24 mouse cellular contexts compared by ENCODE assay signal in genomic region chr2:125389796-125390195, GRCm38 (mm10).
"Had no signal": no experiment of that assay in that cellular context is flagged by ENCODE, and none has a peak within 500 bp of the region (broad histone marks: within the 10 kb centered on the region; RNA-seq: fewer than 3 reads in every experiment).

No protein-coding gene starts in this region.

- ATAC-seq: liver, embryonic 12.5 days; midbrain, embryonic 13.5 days; midbrain, embryonic 16.5 days had no signal

- H3K4me3 ChIP-seq: layer of hippocampus, adult 2 months; limb, embryonic 10.5 days; limb, embryonic 13.5 days; liver, embryonic 12.5 days; liver, embryonic 15.5 days; lung, embryonic 15.5 days; megakaryocyte, embryonic 14.5 days; midbrain, embryonic 10.5 days; midbrain, embryonic 13.5 days; myocyte; neural tube, embryonic 13.5 days; stomach, embryonic 15.5 days had no signal

- H3K9me3 ChIP-seq: limb, embryonic 10.5 days; limb, embryonic 13.5 days; liver, embryonic 12.5 days; liver, embryonic 15.5 days; lung, embryonic 15.5 days; megakaryocyte, embryonic 14.5 days; midbrain, embryonic 10.5 days; midbrain, embryonic 13.5 days; neural tube, embryonic 13.5 days; stomach, embryonic 15.5 days had no signal

- H3K27ac ChIP-seq: kidney, postnatal 0 days; layer of hippocampus, adult 2 months; limb, embryonic 10.5 days; limb, embryonic 13.5 days; liver, embryonic 12.5 days; liver, embryonic 15.5 days; lung, embryonic 15.5 days; midbrain, embryonic 10.5 days; midbrain, embryonic 13.5 days; neural tube, embryonic 13.5 days; stomach, embryonic 15.5 days had no signal

- H3K4me1 ChIP-seq: limb, embryonic 10.5 days; limb, embryonic 13.5 days; liver, embryonic 12.5 days; liver, embryonic 15.5 days; lung, embryonic 15.5 days; midbrain, embryonic 10.5 days; midbrain, embryonic 13.5 days; neural tube, embryonic 13.5 days; stomach, embryonic 15.5 days had no signal

- H3K36me3 ChIP-seq: liver, embryonic 12.5 days; liver, embryonic 15.5 days had no signal

- H3K27me3 ChIP-seq: limb, embryonic 13.5 days; liver, embryonic 12.5 days; liver, embryonic 15.5 days; lung, embryonic 15.5 days; midbrain, embryonic 13.5 days; neural tube, embryonic 13.5 days; stomach, embryonic 15.5 days had no signal

- DNase-seq: kidney, postnatal 25 days; layer of hippocampus, adult 9-11 months; liver; lung, adult 18-20 months; lung, postnatal 10 days; lung, postnatal 36 days; retina, postnatal 1 day; right cerebral cortex, postnatal 25 days; spleen, adult 18-20 months; thymus, postnatal 25 days had no signal

- H3K4me2 ChIP-seq: limb, embryonic 13.5 days; liver, embryonic 12.5 days; liver, embryonic 15.5 days; lung, embryonic 15.5 days; midbrain, embryonic 13.5 days; neural tube, embryonic 13.5 days; stomach, embryonic 15.5 days had no signal

- H3K9ac ChIP-seq: limb, embryonic 13.5 days; liver, embryonic 12.5 days; liver, embryonic 15.5 days; lung, embryonic 15.5 days; midbrain, embryonic 13.5 days; neural tube, embryonic 13.5 days; stomach, embryonic 15.5 days had no signal
